Mouse (Mus musculus): ENCODE measurements around the gene Lgals9.

DNA sequence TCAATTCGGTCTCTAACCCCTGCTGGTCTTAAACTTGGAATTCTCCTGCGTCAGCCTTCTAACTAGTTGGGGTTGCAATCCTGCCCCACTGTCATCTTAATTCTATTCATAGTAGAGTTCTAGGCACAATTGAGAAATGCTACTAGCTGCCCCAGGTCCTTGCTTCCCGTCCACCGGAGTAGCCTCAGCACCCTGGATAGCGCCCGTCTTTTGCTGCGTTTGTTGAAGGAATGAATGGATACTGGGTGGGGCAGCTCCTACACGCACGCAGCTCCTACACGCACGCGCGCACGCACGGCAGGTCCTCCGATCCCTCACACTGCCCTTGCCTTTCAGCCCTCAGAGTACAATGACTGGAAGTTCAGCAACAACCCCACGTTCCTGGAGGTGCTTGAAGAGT, 32.3 kb downstream of the Lgals9 start:
- no peak for TF ChIP-seq POLR2A (IDR thresholded peaks at IDR 0.05; ENCODE audit: insufficient read depth, low read depth, low read length)
- TF ChIP-seq CTCF (IDR thresholded peaks at IDR 0.05; ENCODE audit: insufficient read depth, low read depth, low read length) = no peak

All from olfactory bulb, adult 2 months (tissue).